Mouse (Mus musculus): ENCODE data around the gene Mettl14.
"Not testable (repeated sequence)": the region's sequence is repeated elsewhere in the genome, so short reads cannot be mapped to it uniquely, and the experiment has no call there.

The Mettl14 gene

GRCm38 (mm10) chr3:123385486-123386156 is at the start of gene Mettl14:
Mettl14 (minus strand) TSS chr3:123386108.
- DNase-seq: peak; percentile 98

GRCm38 (mm10) chr3:123433362-123433761 is 47.5 kb upstream of the Mettl14 start:
- DNase-seq: no peak

- DNase-seq: no peak
These were observed 46.2 kb upstream of the Mettl14 start for GRCm38 (mm10) chr3:123431951-123432674.

- no peak for DNase-seq
These were observed 43.9 kb upstream of the Mettl14 start for GRCm38 (mm10) chr3:123429597-123430458.

- DNase-seq: no peak
These were observed 42.1 kb upstream of the Mettl14 start for GRCm38 (mm10) chr3:123428005-123428404.

GRCm38 (mm10) chr3:123425647-123426046 is 39.7 kb upstream of the Mettl14 start:
- no peak for DNase-seq

- DNase-seq: no peak
These were observed 27.3 kb upstream of the Mettl14 start for GRCm38 (mm10) chr3:123413173-123413572.

- no peak for DNase-seq
These were observed 26.1 kb upstream of the Mettl14 start for GRCm38 (mm10) chr3:123411821-123412578.

- DNase-seq: no peak
These were observed 19.0 kb upstream of the Mettl14 start for GRCm38 (mm10) chr3:123404945-123405344.

- DNase-seq: no peak
These were observed 11.9 kb upstream of the Mettl14 start for GRCm38 (mm10) chr3:123397562-123398481.

GRCm38 (mm10) chr3:123395611-123396010 is 9.7 kb upstream of the Mettl14 start:
- DNase-seq: no peak

GRCm38 (mm10) chr3:123391180-123391579 is 5.3 kb upstream of the Mettl14 start:
- DNase-seq: no peak

GRCm38 (mm10) chr3:123386157-123386780 is 361 bp upstream of the Mettl14 start:
- peak in 1 of 2 experiments; percentile 19 for DNase-seq

GRCm38 (mm10) chr3:123385118-123385485 is 806 bp downstream of the Mettl14 start:
- DNase-seq: peak in 1 of 2 experiments; percentile 12

- DNase-seq: no peak
These were observed 1.5 kb downstream of the Mettl14 start for GRCm38 (mm10) chr3:123384435-123384834.

- DNase-seq: no peak
These were observed 9.3 kb downstream of the Mettl14 start for GRCm38 (mm10) chr3:123376562-123376961.

- DNase-seq: peak; percentile 71 to 81
These were observed 14.0 kb downstream of the Mettl14 start for GRCm38 (mm10) chr3:123371766-123372535.

GRCm38 (mm10) chr3:123370927-123371326 is 15.0 kb downstream of the Mettl14 start:
- DNase-seq: no peak

GRCm38 (mm10) chr3:123369161-123369560 is 16.7 kb downstream of the Mettl14 start:
- no peak for DNase-seq

- DNase-seq: not testable (repeated sequence)
These were observed 19.1 kb downstream of the Mettl14 start for GRCm38 (mm10) chr3:123366820-123367219.

All from cerebellum, postnatal 14 days (tissue).